Mouse (Mus musculus) ES-E14 (cell line): ENCODE measurements around the gene 4930474N05Rik.

Source experiments
- HCFC1 ChIP-seq: IDR thresholded peaks from 2 replicates; pipeline ENCODE4 v1.6.1; 2012; ENCODE audit warnings: low read length, inconsistent platforms, borderline replicate concordance; ENCODE audit not compliant: insufficient read depth
- ZC3H11A ChIP-seq: IDR thresholded peaks from 2 replicates; pipeline ENCODE4 v1.6.1; 2012; ENCODE audit warnings: low read depth, mild to moderate bottlenecking, inconsistent platforms, low read length, borderline replicate concordance
- ZNF384 ChIP-seq: IDR thresholded peaks from 2 replicates; pipeline ENCODE4 v1.6.1; 2012; ENCODE audit warnings: low read depth, low read length, inconsistent platforms

DNA sequence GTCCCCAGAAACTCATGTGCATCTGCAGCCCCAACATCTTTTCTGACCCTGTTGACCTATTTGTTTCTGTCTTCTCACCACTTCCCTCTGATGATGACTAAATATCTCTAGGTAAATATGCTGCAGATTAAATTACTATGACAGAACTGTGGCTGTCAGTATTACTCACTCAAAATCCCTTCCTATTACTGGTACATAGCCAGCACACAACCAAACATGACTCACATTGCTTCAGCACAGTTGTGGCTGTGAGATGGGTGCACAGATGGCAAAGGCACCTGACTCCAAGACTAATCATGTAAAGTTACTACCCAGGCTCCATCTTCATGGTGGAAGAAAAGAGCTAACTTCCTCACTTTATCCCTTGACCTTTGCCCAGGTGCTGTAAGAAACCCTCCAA lies 50.5 kb downstream of the 4930474N05Rik start:
- no peak for TF ChIP-seq ZNF384
- TF ChIP-seq HCFC1, result no peak
- TF ChIP-seq ZC3H11A, result no peak
